Mouse (Mus musculus): ENCODE measurements at regions not wholly inside any gene's neighbourhood (a gene's known extent, or its start where the extent isn't known, plus 50 kb on each side); places are given as distances from the start of the nearest gene placed in this dataset.

DNA sequence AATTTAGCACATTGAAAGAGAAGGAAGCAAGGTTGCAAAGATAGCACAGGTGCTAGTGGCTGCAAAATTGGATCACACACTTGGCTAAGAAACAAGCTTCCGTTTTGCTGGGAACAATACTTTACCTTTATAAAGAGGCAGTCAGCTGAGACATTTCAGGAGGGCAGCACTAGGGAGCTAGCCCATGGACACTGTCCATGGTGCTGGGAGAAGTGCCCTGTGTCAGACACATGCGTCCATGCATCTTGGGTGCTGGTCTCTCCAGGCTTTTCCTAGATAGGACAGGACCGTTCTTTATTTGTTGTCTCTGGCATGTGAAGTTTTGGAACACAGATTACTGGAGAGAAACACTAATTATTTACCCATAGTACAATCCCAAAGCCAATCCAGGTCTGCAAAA is 273.2 kb downstream of the Olfm4 start:
- TF ChIP-seq CTCF (IDR thresholded peaks at IDR 0.05; ENCODE audit: borderline replicate concordance, insufficient read depth, low read length) (no peak), POLR2A (IDR thresholded peaks at IDR 0.05; ENCODE audit: low read depth, low read length) (no peak)
